Mouse (Mus musculus): ENCODE measurements at regions not wholly inside any gene's neighbourhood (a gene's known extent, or its start where the extent isn't known, plus 50 kb on each side); places are given as distances from the start of the nearest gene placed in this dataset.

DNA sequence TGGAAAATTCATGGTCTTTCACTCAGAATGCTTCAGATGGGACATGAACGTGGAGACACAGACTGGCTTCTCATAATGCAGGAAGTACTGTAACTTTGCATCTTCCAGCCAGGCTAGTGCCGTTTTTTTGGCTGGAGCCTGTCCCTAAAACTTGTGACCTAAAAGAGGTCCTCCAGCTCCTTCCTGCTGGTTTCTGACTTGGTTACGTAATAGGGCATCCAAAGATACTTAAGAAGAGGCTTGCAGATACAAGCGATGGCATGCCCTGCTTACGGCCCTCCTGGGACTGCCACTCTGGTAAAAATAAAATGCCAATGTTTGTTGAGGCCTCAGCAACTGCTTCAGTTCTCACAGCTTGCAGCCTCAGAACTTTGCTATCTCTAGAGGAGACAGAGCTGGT is 177.3 kb upstream of the Arl4c start:
- in situ Hi-C loops (cut with MboI, MseI) = loop anchor here (10.0 kb wide), 1 partner anchor 315 kb away; no protein-coding TSS in a partner anchor

DNA sequence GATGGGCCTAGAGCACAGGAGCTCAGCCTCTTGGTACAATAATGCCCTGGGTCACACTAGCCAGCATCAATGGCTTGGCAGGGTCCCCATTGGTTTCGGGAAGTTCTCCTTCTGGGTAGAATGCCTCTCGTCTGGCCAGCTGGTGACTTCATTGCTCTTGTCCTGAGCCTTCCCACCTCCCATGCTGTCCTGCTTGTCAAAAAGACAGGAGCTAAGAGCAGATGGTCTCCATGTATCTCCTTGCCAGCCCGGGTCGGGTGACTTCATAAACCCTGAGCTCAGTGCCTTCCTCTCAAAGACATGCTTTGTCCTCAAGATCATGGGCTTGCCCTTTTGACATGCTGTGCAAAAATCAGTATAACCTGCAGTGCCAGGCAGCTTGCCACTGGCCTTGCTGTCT is 179.2 kb upstream of the Sh3bp4 start:
- in situ Hi-C loops (cut with MboI, MseI) = loop anchor here (5.0 to 10.0 kb wide), 2 partner anchors 101 to 1984 kb away; no protein-coding TSS in a partner anchor

- in situ Hi-C loops (cut with MboI, MseI) = no loop called here
Observed at GRCm38 (mm10) chr1:88902426-88902825, 167.8 kb upstream of the Sh3bp4 start.

DNA sequence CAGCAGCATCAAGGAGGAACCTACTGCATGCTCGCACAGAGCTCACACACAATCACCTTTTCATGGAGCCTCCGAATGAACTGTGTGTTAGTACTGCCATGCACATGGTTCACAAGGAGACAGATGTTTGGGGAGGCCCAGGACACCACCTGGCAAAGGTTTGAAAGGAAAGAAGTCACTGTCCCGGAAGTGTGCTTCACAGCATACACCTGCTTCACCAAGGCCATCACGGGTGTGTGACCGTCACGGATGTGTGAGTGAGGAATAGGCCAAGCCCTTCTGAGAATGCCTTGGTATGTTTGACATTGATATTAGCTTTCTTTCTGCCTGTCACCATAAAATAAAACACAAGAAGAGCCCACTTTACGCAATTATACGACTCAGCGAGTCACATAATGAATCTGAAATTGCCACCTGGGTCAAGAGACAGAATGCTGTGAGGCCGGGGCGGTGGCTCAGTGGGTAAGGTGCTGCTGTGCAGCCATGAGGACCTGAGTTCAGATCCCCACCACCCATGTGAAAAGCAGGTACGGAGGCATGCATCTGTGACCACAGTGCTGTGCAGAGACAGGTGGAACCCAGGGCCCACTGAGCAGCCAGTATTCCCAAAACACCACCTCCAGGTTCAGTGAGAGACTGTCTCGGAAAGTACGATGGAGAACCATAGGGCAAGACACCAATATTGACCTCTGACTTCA is 162.3 kb upstream of the Sh3bp4 start:
- in situ Hi-C loops (cut with MboI, MseI) = no loop called here

DNA sequence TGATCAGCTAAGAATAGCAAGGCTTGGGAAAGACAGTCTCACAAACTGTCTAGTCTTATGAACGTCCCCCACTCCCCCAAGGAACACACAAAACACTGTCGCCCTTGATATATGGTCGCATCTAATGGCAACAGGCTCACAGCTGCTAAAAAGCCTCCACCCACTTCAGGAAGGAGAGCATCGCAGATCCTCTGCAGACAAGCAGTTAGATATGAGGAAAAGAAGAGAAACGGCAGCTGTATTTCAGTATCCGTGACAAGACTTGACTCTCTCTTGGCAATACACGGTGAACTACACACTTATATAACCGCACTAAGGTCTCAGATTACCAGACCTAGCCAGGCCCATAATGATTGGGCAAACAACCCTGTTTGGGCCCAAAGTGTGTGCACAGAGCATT is 161.5 kb upstream of the Sh3bp4 start:
- in situ Hi-C loops (cut with MboI, MseI) = no loop called here

DNA sequence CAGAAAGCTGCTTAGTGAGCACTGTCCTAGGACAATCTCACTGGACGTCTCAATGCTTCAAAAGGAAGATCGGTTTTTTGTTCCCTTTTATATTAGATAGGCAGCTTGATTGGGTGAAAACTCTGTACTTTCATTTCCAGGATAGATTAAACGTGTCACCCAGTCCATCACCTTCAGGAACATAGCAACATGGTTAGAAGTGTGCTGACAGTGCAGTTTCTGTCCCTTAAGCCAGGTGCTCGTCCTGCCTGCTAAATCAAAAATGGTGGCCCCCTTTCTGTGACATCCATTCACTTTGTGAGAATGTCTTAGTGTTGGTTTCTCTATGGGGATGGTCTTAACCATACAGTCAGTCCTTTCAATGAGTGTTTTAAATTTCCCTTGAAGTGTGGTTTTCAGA is 160.9 kb upstream of the Sh3bp4 start:
- in situ Hi-C loops (cut with MboI, MseI) = no loop called here

GRCm38 (mm10) chr1:88909864-88910573 is 160.2 kb upstream of the Sh3bp4 start:
- in situ Hi-C loops (cut with MboI, MseI) = no loop called here

GRCm38 (mm10) chr1:88911724-88912123 is 158.5 kb upstream of the Sh3bp4 start:
- in situ Hi-C loops (cut with MboI, MseI) = no loop called here

GRCm38 (mm10) chr1:88916531-88917050 is 153.6 kb upstream of the Sh3bp4 start:
- in situ Hi-C loops (cut with MboI, MseI) = no loop called here

DNA sequence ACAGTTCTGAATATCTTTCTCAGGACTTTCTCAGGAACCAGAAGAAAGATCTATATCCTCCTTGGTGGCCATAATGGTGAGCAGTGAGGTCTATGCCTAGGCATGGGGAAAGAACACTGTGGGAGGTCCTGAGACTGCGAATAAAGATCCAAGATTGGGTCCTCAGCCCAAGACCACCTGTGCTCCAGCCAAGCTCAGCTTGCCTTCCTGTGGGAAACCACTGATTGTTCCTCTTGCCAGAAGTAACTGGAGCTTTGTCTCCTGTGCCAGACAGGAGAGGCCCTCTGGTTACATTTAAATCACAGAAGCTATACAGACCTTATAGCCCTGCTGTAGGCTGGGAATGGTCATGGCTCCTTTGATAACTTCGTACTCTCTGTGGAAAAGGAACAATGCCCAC is 148.8 kb upstream of the Sh3bp4 start:
- in situ Hi-C loops (cut with MboI, MseI) = no loop called here

- in situ Hi-C loops (cut with MboI, MseI) = no loop called here
Observed at GRCm38 (mm10) chr1:88923791-88924581, 146.2 kb upstream of the Sh3bp4 start.

GRCm38 (mm10) chr1:88935191-88935590 is 135.0 kb upstream of the Sh3bp4 start:
- in situ Hi-C loops (cut with MboI, MseI) = loop anchor here (25.0 kb wide), 1 partner anchor 748 kb away; no protein-coding TSS in a partner anchor

GRCm38 (mm10) chr1:88935779-88936178 is 134.4 kb upstream of the Sh3bp4 start:
- in situ Hi-C loops (cut with MboI, MseI) = loop anchor here (25.0 kb wide), 1 partner anchor 748 kb away; no protein-coding TSS in a partner anchor

GRCm38 (mm10) chr1:88937327-88937726 is 132.9 kb upstream of the Sh3bp4 start:
- in situ Hi-C loops (cut with MboI, MseI) = loop anchor here (25.0 kb wide), 1 partner anchor 750 kb away; no protein-coding TSS in a partner anchor

GRCm38 (mm10) chr1:88938458-88938857 is 131.8 kb upstream of the Sh3bp4 start:
- in situ Hi-C loops (cut with MboI, MseI) = loop anchor here (25.0 kb wide), 1 partner anchor 751 kb away; no protein-coding TSS in a partner anchor

DNA sequence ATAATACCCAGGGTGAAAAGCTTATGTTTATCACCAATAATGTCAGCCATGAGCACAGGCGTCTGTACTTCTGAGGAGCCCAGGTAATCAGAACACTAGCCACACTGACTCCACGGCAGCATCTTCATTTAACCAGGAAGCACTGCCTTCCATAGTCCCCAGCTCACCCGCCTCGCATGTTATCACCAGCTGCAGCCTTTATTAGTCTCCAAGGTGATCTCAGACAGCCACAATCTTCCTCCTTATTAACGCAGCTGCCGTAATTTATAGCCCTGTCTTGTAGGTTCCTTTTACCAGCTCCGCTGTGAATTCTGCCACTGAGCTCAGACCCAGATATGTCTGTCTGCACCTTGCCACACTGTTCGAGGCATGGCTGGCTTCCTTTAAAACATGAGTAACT is 127.2 kb upstream of the Sh3bp4 start:
- in situ Hi-C loops (cut with MboI, MseI) = loop anchor here (25.0 kb wide), 1 partner anchor 756 kb away; no protein-coding TSS in a partner anchor

DNA sequence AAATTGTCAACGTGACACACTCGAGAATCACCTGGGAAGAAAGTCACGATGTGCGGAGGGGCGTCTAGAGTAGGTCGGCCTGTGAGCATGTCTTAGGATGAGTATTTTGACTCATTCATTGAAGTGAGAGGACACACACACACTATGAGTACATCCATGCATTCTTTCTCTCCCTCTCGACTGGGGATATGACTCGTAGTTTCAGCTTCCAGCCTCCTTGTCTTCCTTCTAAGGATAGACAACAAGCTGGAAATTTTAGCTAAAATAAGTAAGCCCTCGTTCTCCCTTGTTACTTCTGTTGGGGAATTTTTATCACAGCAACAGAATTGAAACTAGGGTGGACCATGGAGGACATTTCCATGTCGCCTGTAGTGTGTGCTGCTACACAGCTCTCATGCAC is 124.3 kb upstream of the Sh3bp4 start:
- in situ Hi-C loops (cut with MboI, MseI) = loop anchor here (25.0 kb wide), 1 partner anchor 759 kb away; no protein-coding TSS in a partner anchor

GRCm38 (mm10) chr1:88946374-88946773 is 123.8 kb upstream of the Sh3bp4 start:
- in situ Hi-C loops (cut with MboI, MseI) = loop anchor here (25.0 kb wide), 1 partner anchor 759 kb away; no protein-coding TSS in a partner anchor

DNA sequence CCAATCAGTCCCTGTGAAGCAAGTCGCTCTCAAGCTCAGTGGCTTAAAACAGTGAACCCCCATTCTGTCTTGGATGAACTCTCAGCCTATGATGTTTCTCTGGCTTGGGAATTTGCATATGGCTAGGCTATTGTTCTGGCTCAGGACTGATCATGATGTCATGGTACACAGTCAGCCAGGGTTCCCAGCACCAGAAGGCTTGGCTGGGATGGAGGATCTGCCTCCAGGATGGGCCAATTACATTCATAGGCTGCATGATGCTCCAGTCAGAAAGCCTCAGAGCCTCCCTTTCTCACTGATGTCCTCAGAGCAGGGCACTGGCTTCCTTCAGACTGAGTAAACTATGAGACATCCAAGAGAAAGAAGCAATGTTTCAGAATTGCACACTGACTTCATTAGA is 120.3 kb upstream of the Sh3bp4 start:
- in situ Hi-C loops (cut with MboI, MseI) = loop anchor here (25.0 kb wide), 1 partner anchor 763 kb away; no protein-coding TSS in a partner anchor

GRCm38 (mm10) chr1:88953516-88953915 is 116.7 kb upstream of the Sh3bp4 start:
- in situ Hi-C loops (cut with MboI, MseI) = no loop called here

GRCm38 (mm10) chr1:88954784-88955183 is 115.4 kb upstream of the Sh3bp4 start:
- in situ Hi-C loops (cut with MboI, MseI) = no loop called here

All from T-helper 2 cell (primary cell).